Mouse (Mus musculus) granulocyte monocyte progenitor cell, adult 5-6 weeks (primary cell): Measurements from ENCODE around the gene Smagp. TPM values are rescaled to one million over a fixed set of nuclear protein-coding genes. Genes with fewer than 3 reads are reported as not detected.
A peak's percentile ranks its signal among the peaks of the same experiment; 100 is the strongest.

ENCODE experiments used
- ATAC-seq: replicated peaks from 2 replicates; pipeline ENCODE4 v1.8.0; 2016; ENCODE audit warnings: mild to moderate bottlenecking, moderate TSS enrichment, inconsistent platforms; ENCODE audit not compliant: poor library complexity, severe bottlenecking
- total RNA-seq, 2 experiments: library from RNA; stranded (forward) in 1 of 2; stranded (reverse) in 1 of 2; fragments of 200-712, 200-1000 nt in 1 of 2; fragments of >200 nt in 1 of 2; fragmentation: Nextera tagmentation in 1 of 2; gene quantifications; 2 replicates each; pipeline ENCODE4 v1.2.3; 2014 to 2017

The Smagp gene
- total RNA-seq, 2 experiments from 2014 or later, result 6.1 TPM; not detected in 1

- ATAC-seq, result no peak
Observed at GRCm38 (mm10) chr15:100599276-100600046, 37.3 kb downstream of the Smagp start, which contains the start of gene Pou6f1. Gene Pou6f1 (minus strand): TSS chr15:100599984.

- peak; percentile 40 for ATAC-seq
Observed at GRCm38 (mm10) chr15:100598883-100599275, 37.9 kb downstream of the Smagp start.

GRCm38 (mm10) chr15:100598287-100598882 lies 38.4 kb downstream of the Smagp start:
- no peak for ATAC-seq

- no peak for ATAC-seq
Observed at GRCm38 (mm10) chr15:100592817-100593216, 43.9 kb downstream of the Smagp start.

GRCm38 (mm10) chr15:100590436-100590835 lies 46.3 kb downstream of the Smagp start:
- ATAC-seq, result no peak

GRCm38 (mm10) chr15:100588297-100588696 lies 48.4 kb downstream of the Smagp start:
- ATAC-seq, result peak; percentile 55

GRCm38 (mm10) chr15:100587166-100587565 lies 49.6 kb downstream of the Smagp start:
- no peak for ATAC-seq

GRCm38 (mm10) chr15:100585931-100586330 lies 50.8 kb downstream of the Smagp start:
- no peak for ATAC-seq

GRCm38 (mm10) chr15:100580108-100580507 lies 56.6 kb downstream of the Smagp start:
- ATAC-seq, result no peak

- no peak for ATAC-seq
Observed at GRCm38 (mm10) chr15:100577972-100578371, 58.8 kb downstream of the Smagp start.

GRCm38 (mm10) chr15:100576810-100577209 lies 59.9 kb downstream of the Smagp start:
- no peak for ATAC-seq

GRCm38 (mm10) chr15:100576392-100576791 lies 60.3 kb downstream of the Smagp start:
- ATAC-seq, result no peak

GRCm38 (mm10) chr15:100575366-100575765 lies 61.4 kb downstream of the Smagp start:
- ATAC-seq, result no peak

- ATAC-seq, result no peak
Observed at GRCm38 (mm10) chr15:100574378-100574777, 62.4 kb downstream of the Smagp start.

- ATAC-seq, result no peak
Observed at GRCm38 (mm10) chr15:100573946-100574345, 62.8 kb downstream of the Smagp start.

Other genes starting within 250 kb of the Smagp start
- gene Gm5475, start 214.8 kb downstream of the Smagp start, total RNA-seq (2014; fragmentation: Nextera tagmentation), result not detected in 2 replicates
- gene Gm5475, start 214.8 kb downstream of the Smagp start, total RNA-seq (2017), result not detected in 2 replicates
- 10.2 and 10.3 TPM in 2 replicates for gene Slc11a2, start 211.9 kb downstream of the Smagp start, total RNA-seq (2014; fragmentation: Nextera tagmentation)
- 8.6 and 8.9 TPM in 2 replicates for gene Slc11a2, start 211.9 kb downstream of the Smagp start, total RNA-seq (2017)
- gene Letmd1, start 167.9 kb downstream of the Smagp start, total RNA-seq (2014; fragmentation: Nextera tagmentation), result 42.5 and 46.2 TPM in 2 replicates
- 25.7 and 34.0 TPM in 2 replicates for gene Letmd1, start 167.9 kb downstream of the Smagp start, total RNA-seq (2017)
- 1.1 and 2.5 TPM in 2 replicates for gene Csrnp2, start 141.5 kb downstream of the Smagp start, total RNA-seq (2014; fragmentation: Nextera tagmentation)
- gene Csrnp2, start 141.5 kb downstream of the Smagp start, total RNA-seq (2017), result 1.6 and 2.0 TPM in 2 replicates
- 4.9 and 12.8 TPM in 2 replicates for gene Tfcp2, start 84.9 kb downstream of the Smagp start, total RNA-seq (2014; fragmentation: Nextera tagmentation)
- gene Tfcp2, start 84.9 kb downstream of the Smagp start, total RNA-seq (2017), result 8.3 and 10.0 TPM in 2 replicates
- gene Pou6f1, start 37.0 kb downstream of the Smagp start, total RNA-seq (2014; fragmentation: Nextera tagmentation), result not detected in 2 replicates
- gene Pou6f1, start 37.0 kb downstream of the Smagp start, total RNA-seq (2017), result 0.46 TPM in 1 of 2 replicates, not detected in the other
- gene Dazap2, start 21.6 kb downstream of the Smagp start, total RNA-seq (2014; fragmentation: Nextera tagmentation), result 252 and 291 TPM in 2 replicates
- gene Dazap2, start 21.6 kb downstream of the Smagp start, total RNA-seq (2017), result 155 and 168 TPM in 2 replicates
- gene Bin2, start 32.6 kb upstream of the Smagp start, total RNA-seq (2014; fragmentation: Nextera tagmentation), result 114 TPM in 2 replicates
- gene Bin2, start 32.6 kb upstream of the Smagp start, total RNA-seq (2017), result 98.3 and 98.8 TPM in 2 replicates
- gene Cela1, start 51.0 kb upstream of the Smagp start, total RNA-seq (2014; fragmentation: Nextera tagmentation), result 4.7 and 7.9 TPM in 2 replicates
- 2.3 and 2.5 TPM in 2 replicates for gene Cela1, start 51.0 kb upstream of the Smagp start, total RNA-seq (2017)
- 25.4 and 27.4 TPM in 2 replicates for gene Galnt6, start 92.4 kb upstream of the Smagp start, total RNA-seq (2014; fragmentation: Nextera tagmentation)
- gene Galnt6, start 92.4 kb upstream of the Smagp start, total RNA-seq (2017), result 32.5 and 44.6 TPM in 2 replicates
- gene Slc4a8, start 124.8 kb upstream of the Smagp start, total RNA-seq (2014; fragmentation: Nextera tagmentation), result 11.3 and 23.0 TPM in 2 replicates
- gene Slc4a8, start 124.8 kb upstream of the Smagp start, total RNA-seq (2017), result 26.9 and 34.5 TPM in 2 replicates
- not detected in 2 replicates for gene Scn8a, start 232.9 kb upstream of the Smagp start, total RNA-seq (2014; fragmentation: Nextera tagmentation)
- not detected in 2 replicates for gene Scn8a, start 232.9 kb upstream of the Smagp start, total RNA-seq (2017)